Mouse (Mus musculus) thymus, adult 2 months (tissue): ENCODE results near the gene Teddm1b. TPM values are rescaled to one million over a fixed set of nuclear protein-coding genes. Genes with fewer than 3 reads are reported as not detected.
"Not testable (repeated sequence)": the region's sequence is repeated elsewhere in the genome, so short reads cannot be mapped to it uniquely, and the experiment has no call there.

Experiments used
- DNase-seq: peaks from one replicate; pipeline ENCODE4 v3.0.0; 2021
- H3K27ac ChIP-seq: fragments of 200-500 bp; 2 replicates; pipeline ENCODE4 v1.5.1; 2012; ENCODE audit warnings: low read length, control low read depth; ENCODE audit not compliant: control insufficient read depth, insufficient read depth
- H3K27me3 ChIP-seq: fragments of 200-500 bp; 2 replicates; pipeline ENCODE4 v1.6.1; 2012; ENCODE audit warnings: mild to moderate bottlenecking, low read length, moderate library complexity, mixed read lengths; ENCODE audit not compliant: control insufficient read depth, insufficient read depth
- H3K36me3 ChIP-seq: fragments of 200-500 bp; 2 replicates; pipeline ENCODE4 v1.6.1; 2012; ENCODE audit warnings: mild to moderate bottlenecking, low read length, moderate library complexity; ENCODE audit not compliant: control insufficient read depth, insufficient read depth
- H3K4me1 ChIP-seq: fragments of 200-500 bp; replicated peaks from 2 replicates; pipeline ENCODE4 v1.6.1; 2012; ENCODE audit warnings: low read length; ENCODE audit not compliant: control insufficient read depth, insufficient read depth
- H3K4me3 ChIP-seq: fragments of 200-500 bp; 2 replicates; pipeline ENCODE4 v1.5.1; 2012; ENCODE audit warnings: mild to moderate bottlenecking, low read length, control low read depth, moderate library complexity; ENCODE audit not compliant: control insufficient read depth, insufficient read depth
- CTCF ChIP-seq: fragments of 200-500 bp; IDR thresholded peaks from 2 replicates; pipeline ENCODE4 v1.5.1; 2012; ENCODE audit warnings: mild to moderate bottlenecking, control low read depth, low read length, moderate library complexity, borderline replicate concordance; ENCODE audit not compliant: control insufficient read depth, poor library complexity, insufficient read depth; ENCODE audit errors: extremely low read depth
- POLR2A ChIP-seq: fragments of 200-500 bp; IDR thresholded peaks from 2 replicates; pipeline ENCODE4 v1.6.1; 2012; ENCODE audit warnings: mild to moderate bottlenecking, low read length, control low read depth, moderate library complexity; ENCODE audit not compliant: control insufficient read depth, poor library complexity, insufficient read depth; ENCODE audit errors: extremely low read depth
- WGBS: fragments of 180-500 bp; shearing (Covaris S2); methylation state at CpG from one replicate; pipeline ENCODE4 v1.1.7; 2018; 5-methylcytosine and 5-hydroxymethylcytosine counted together
- polyA plus RNA-seq: library from polyadenylated mRNA; depleted of rRNA; stranded (reverse); fragments of >200 nt; gene quantifications from 2 replicates; pipeline ENCODE4 v1.2.3, GENCODE M21; 2012; rRNA removed

Gene Teddm1b
- 0.19 and 0.26 TPM in 2 replicates for polyA plus RNA-seq

DNA sequence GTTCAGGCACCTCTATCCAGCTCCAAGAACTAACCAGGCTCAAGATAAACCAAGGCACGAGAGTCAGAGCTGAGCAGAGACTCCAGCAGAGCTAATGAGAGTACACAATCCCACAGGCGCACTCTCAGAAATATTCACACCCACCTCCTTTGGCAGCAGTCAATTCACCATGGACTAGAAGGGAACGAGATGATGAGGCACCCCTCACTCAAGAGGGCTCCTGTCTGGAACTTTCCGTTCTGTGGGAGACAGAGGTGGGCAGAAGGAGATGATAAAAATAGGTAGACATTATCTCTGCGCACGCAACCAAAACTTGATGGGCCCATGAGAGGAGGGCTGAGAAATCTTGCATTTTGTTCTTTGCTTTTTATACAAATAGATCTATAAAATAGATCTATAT, at the start of gene Teddm1b:
Teddm1b (plus strand) TSS at position 301 of the 400 bp plus-strand sequence.
- Histone ChIP-seq H3K27me3 (no peaks in the 10 kb centered on the region), H3K4me1 (no peaks in the 10 kb centered on the region), H3K4me3 (no peak within 1 kb of the TSS), H3K27ac (no peak within 1 kb of the TSS), H3K36me3 (no peaks in the 10 kb centered on the region)
- no peak for DNase-seq
- WGBS = 94% methylated on average over 6 of the region's 6 CpGs
- TF ChIP-seq CTCF (no peak), POLR2A (no peak)

DNA sequence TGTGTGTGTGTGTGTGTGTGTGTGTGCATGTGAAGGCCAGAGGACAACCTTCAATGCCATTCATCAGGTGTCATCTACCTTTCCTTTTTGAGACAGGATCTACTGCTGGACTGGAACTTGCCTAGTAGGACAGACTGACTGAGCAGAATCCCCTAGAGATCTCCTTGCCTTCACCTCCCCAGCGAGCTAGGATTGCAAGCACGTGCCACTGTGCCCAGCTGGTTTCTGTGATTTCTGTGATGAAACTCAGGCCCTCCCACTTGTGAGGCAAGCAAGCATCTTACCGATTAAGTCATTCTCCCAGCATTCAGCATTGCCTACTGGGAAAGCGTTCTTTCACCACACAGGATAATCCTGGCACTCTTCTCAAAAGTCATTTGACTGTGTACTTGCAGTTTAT, 43.4 kb upstream of the Teddm1b start:
- DNase-seq = no peak
- Histone ChIP-seq H3K4me1 (peaks cover 2% of the 10 kb centered on the region; the same call in 1 of the 2 replicates), H3K27me3 (no peaks in the 10 kb centered on the region), H3K4me3 (no peak overlapping the region), H3K27ac (no peak overlapping the region), H3K36me3 (no peaks in the 10 kb centered on the region)
- WGBS = 96% methylated on average over 4 of the region's 4 CpGs
- TF ChIP-seq POLR2A (no peak), CTCF (no peak)

DNA sequence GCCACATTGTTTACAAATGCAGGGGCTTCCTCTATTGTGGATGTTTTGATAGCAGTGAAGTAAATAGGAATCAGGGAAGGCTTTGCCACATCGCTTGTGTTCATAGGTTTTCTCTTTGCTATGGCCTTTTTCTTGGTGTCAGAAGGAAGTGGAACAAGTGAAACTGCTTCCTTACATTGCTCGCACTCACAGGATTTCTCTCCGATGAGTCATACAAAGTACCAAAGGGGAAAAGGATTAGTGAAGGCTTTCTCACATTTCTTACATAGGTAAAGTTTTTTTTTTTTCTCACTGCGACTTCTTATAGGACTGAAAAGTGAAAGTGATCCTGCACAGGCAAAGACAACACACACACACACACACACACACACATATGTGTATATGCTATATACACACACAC, 38.1 kb upstream of the Teddm1b start:
- no peak for DNase-seq
- no peaks in the 10 kb centered on the region for H3K36me3 ChIP-seq
- H3K27ac ChIP-seq = no peak overlapping the region
- H3K4me3 ChIP-seq = no peak overlapping the region
- no peak for TF ChIP-seq CTCF
- no peaks in the 10 kb centered on the region for H3K27me3 ChIP-seq
- WGBS = 66% methylated on average over 4 of the region's 4 CpGs
- H3K4me1 ChIP-seq = no peaks in the 10 kb centered on the region

DNA sequence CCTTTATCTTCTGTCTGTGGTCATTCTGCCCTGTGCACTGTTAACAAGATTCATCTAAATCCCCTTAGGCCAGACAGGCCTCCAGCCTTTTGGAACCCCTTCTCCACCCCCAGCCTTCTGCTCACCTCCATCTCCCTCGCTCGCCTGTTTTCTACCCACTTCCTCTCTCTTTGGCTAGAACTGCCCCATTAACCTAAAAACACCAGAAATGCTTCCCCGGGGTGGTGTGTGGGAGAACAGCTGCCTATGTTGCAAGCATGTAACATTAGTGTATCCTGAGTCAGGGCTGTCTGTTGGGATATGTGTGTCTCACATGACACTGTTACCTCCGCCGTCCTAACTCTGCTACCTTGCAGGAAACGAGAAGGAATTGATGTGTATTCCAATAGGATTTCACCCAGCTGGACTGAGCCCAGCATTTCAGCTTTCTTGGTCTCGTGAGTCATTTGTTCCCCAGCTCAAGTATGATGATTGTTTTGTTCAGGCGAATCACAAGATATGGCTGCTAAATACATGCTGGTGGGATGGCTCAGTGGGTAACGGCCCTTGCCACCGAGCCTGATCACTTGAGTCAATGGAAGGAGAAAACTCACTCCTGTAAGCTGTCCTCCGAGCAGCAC, 31.9 kb upstream of the Teddm1b start:
- WGBS = 56% methylated on average over 11 of the region's 11 CpGs
- DNase-seq = peak; percentile 75
- peak overlapping the region; percentile 96 for H3K27ac ChIP-seq

DNA sequence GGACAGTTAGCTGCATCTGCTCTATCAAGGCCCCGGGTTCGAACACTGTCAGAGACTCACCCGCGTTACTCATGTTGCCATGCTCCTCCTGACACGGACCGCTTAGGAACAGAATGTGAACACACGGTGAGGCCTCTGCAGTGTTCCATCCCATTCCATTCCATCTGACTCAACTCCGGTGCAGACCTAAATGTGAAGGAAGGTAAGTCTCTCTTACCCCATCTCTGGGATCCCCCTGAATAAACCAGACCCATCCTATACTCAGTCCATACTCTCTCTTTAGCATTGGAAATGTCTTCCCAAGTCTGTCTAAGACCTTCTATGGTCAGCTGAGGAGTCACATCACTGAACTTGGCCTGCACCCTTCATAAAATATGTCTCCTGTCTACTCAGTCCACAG, 30.1 kb upstream of the Teddm1b start, which contains the start of gene Rgsl1:
Rgsl1 (minus strand) TSS at position 101 of the 400 bp plus-strand sequence.
- H3K27me3 ChIP-seq = no peaks in the 10 kb centered on the region
- DNase-seq = no peak
- peaks cover 16% of the 10 kb centered on the region for H3K4me1 ChIP-seq
- 98% methylated on average over 8 of the region's 8 CpGs for WGBS
- H3K36me3 ChIP-seq = no peaks in the 10 kb centered on the region
- H3K4me3 ChIP-seq = no peak within 1 kb of the TSS
- no peak within 1 kb of the TSS for H3K27ac ChIP-seq
- TF ChIP-seq POLR2A (no peak), CTCF (no peak)

More for the DNA sequence above, 31.9 kb upstream of the Teddm1b start:
- Histone ChIP-seq H3K4me3 (no peak overlapping the region), H3K27me3 (no peaks in the 10 kb centered on the region), H3K36me3 (no peaks in the 10 kb centered on the region), H3K4me1 (peaks cover 14% of the 10 kb centered on the region)
- no peak for TF ChIP-seq CTCF
- no peak for TF ChIP-seq POLR2A

DNA sequence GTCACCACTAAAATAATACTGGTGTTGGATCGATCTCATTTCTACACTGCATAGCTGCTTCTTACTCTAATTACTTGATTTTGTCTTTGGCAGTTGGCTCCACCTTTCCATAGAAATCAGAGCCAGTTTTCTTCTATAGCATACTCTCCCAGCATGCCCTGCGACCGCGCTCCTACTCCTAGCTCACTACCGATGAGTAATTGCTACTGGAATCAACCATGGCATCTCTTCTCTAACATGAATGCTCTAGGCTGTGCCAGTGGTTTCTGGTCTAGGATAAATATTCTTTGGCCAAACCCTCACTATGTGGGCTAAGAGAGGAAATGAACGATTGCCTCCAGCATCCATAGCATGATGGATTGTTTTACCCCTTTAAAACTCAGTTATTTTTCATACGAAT, 27.7 kb upstream of the Teddm1b start:
- DNase-seq = no peak
- H3K27ac ChIP-seq = no peak overlapping the region
- H3K4me1 ChIP-seq = peaks cover 27% of the 10 kb centered on the region
- H3K36me3 ChIP-seq = no peaks in the 10 kb centered on the region
- no peak overlapping the region for H3K4me3 ChIP-seq
- H3K27me3 ChIP-seq = no peaks in the 10 kb centered on the region
- 81% methylated on average over 7 of the region's 7 CpGs for WGBS
- no peak for TF ChIP-seq POLR2A
- TF ChIP-seq CTCF = no peak

DNA sequence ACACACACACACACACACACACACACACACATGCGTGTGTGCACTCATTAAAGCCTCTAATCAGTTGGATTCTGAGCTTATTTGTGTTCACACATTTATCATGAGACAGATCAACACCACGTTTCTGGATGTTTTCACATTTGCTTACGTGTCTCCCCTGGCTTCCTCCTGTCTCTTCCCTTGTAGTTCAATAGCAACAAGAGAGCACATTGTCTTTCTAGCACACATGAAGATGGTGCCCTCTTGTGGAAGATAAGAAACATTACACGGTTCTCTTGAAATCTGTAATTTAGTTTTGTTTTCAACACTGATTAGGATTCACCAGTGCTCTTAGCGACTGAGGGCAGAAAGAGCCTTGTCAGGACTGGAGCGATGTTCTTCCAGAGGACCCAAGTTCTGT, 27.3 kb upstream of the Teddm1b start:
- no peak for TF ChIP-seq POLR2A
- DNase-seq = peak; percentile 23

DNA sequence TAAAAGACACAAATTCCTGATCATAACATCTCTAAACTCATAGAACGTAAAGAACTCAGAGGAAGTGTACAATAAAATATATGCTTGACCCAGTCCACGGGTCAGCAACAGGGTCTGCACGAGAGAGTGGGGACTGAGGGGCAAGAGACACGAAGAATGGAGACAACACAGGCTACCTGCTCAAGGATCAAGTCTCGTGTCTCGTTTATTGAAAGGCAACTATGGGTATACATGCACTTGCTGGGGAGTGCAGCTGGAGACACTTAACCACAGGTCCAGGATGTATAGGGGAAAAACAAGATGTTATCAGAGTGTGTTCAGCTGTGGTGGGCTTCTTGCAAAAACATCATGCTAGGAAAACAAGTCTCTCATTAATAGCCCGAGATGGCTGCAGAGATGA, 21.4 kb upstream of the Teddm1b start:
- H3K27me3 ChIP-seq, H3K36me3 ChIP-seq, H3K4me3 ChIP-seq: not testable (repeated sequence)
- WGBS = 19% methylated on average over 7 of the region's 7 CpGs
- peak; percentile 35 for DNase-seq
- Histone ChIP-seq H3K27ac (peak overlapping the region; percentile 94), H3K4me1 (peaks cover 23% of the 10 kb centered on the region)

More for the DNA sequence above, 27.3 kb upstream of the Teddm1b start:
- no peaks in the 10 kb centered on the region for H3K27me3 ChIP-seq
- no peaks in the 10 kb centered on the region for H3K36me3 ChIP-seq
- peak overlapping the region; percentile 7 for H3K4me3 ChIP-seq
- H3K4me1 ChIP-seq = peaks cover 26% of the 10 kb centered on the region
- 18% methylated on average over 6 of the region's 6 CpGs for WGBS
- H3K27ac ChIP-seq = no peak overlapping the region
